Mouse (Mus musculus) neural tube, embryonic 11.5 days (tissue): ENCODE measurements around the gene Pld2. TPM values are rescaled to one million over a fixed set of nuclear protein-coding genes. Genes with fewer than 3 reads are reported as not detected.

Experiments
- ATAC-seq: fragments of 200-750 bp; cut with Nextera tagmentation; 2 replicates; pipeline ENCODE4 v1.8.0; 2017; ENCODE audit warnings: moderate number of reproducible peaks, mild to moderate bottlenecking, moderate TSS enrichment, moderate library complexity; ENCODE audit not compliant: insufficient read depth, low FRiP score, low TSS enrichment
- DNase-seq: peaks from one replicate; pipeline ENCODE4 v3.0.0-alpha.2; 2015; ENCODE audit warnings: low spot score
- H3K27ac ChIP-seq: fragments of 300-500 bp; sonication (generic); 2 replicates; pipeline ENCODE4 v1.5.1; 2014; ENCODE audit warnings: low read depth, mild to moderate bottlenecking, low read length
- H3K27me3 ChIP-seq: fragments of 300-500 bp; sonication (generic); 2 replicates; pipeline ENCODE4 v1.6.1; 2014; ENCODE audit warnings: mild to moderate bottlenecking, low read length, mixed read lengths; ENCODE audit not compliant: control insufficient read depth, insufficient read depth
- H3K36me3 ChIP-seq: fragments of 300-500 bp; sonication (generic); 2 replicates; pipeline ENCODE4 v1.6.1; 2014; ENCODE audit warnings: mild to moderate bottlenecking, low read length, moderate library complexity, mixed read lengths; ENCODE audit not compliant: control insufficient read depth, insufficient read depth
- H3K4me1 ChIP-seq: fragments of 300-500 bp; sonication (generic); 2 replicates; pipeline ENCODE4 v1.6.1; 2014; ENCODE audit warnings: low read length, mixed read lengths; ENCODE audit not compliant: control insufficient read depth, insufficient read depth
- H3K4me2 ChIP-seq: fragments of 300-500 bp; sonication (generic); 2 replicates; pipeline ENCODE4 v1.6.1; 2014; ENCODE audit warnings: low read depth, mild to moderate bottlenecking, moderate library complexity
- H3K4me3 ChIP-seq: fragments of 300-500 bp; sonication (generic); 2 replicates; pipeline ENCODE4 v1.5.1; 2014; ENCODE audit warnings: low read depth, low read length
- H3K9ac ChIP-seq: fragments of 300-500 bp; sonication (generic); 2 replicates; pipeline ENCODE4 v1.6.1; 2014; ENCODE audit warnings: mild to moderate bottlenecking, low read length
- H3K9me3 ChIP-seq: fragments of 300-500 bp; sonication (generic); 2 replicates; pipeline ENCODE4 v1.6.1; 2016; ENCODE audit warnings: low read length; ENCODE audit not compliant: control insufficient read depth
- WGBS: fragments of 180-500 bp; shearing (Covaris S2); extraction: QIAGEN DNeasy Blood & Tissue Kit; methylation state at CpG from one replicate; pipeline ENCODE4 v1.1.7; 2014; 5-methylcytosine and 5-hydroxymethylcytosine counted together
- polyA plus RNA-seq: library from polyadenylated mRNA; unstranded; fragments of >200 nt; fragmentation: Nextera tagmentation; extraction: Ambion mirVana; gene quantifications from 2 replicates; pipeline ENCODE4 v1.2.1, GENCODE M21; 2014

Pld2 gene
- polyA plus RNA-seq, 1 experiment from 2014 or later = 2.9 TPM

DNA sequence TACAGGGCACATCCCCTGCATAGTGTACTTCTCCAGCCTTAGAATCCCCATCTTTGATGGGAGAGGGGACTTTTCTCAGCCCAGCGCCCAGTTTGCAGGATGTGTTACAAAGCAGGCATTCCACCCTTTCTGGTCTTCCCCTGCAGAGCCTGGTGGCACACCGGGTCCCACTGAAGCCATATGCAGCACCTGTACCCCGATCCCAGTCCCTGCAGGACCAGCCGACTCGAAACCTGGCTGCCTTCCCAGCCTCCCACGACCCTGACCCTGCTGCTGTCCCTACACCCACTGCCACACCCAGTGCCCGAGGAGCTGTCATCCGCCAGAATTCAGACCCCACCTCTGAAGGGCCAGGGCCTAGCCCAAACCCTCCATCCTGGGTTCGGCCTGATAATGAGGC, 67.7 kb downstream of the Pld2 start:
- H3K4me3 ChIP-seq = no peak overlapping the region
- H3K4me2 ChIP-seq = no peak overlapping the region
- H3K27ac ChIP-seq = no peak overlapping the region
- DNase-seq (no peak), ATAC-seq (no peak)
- peaks cover 23% of the 10 kb centered on the region for H3K36me3 ChIP-seq
- no peaks in the 10 kb centered on the region for H3K27me3 ChIP-seq
- WGBS = 89% methylated on average over 9 of the region's 9 CpGs
- no peaks in the 10 kb centered on the region for H3K9me3 ChIP-seq
- H3K9ac ChIP-seq = no peak overlapping the region
- no peaks in the 10 kb centered on the region for H3K4me1 ChIP-seq

Other genes starting within 250 kb of the Pld2 start
- not detected in 2 replicates for gene Alox12e, start 217.4 kb upstream of the Pld2 start, polyA plus RNA-seq
- gene Alox15, start 188.0 kb upstream of the Pld2 start, polyA plus RNA-seq = not detected in 2 replicates
- 38.3 and 41.8 TPM in 2 replicates for gene Pelp1, start 130.0 kb upstream of the Pld2 start, polyA plus RNA-seq
- 24.2 and 31.0 TPM in 2 replicates for gene Arrb2, start 107.4 kb upstream of the Pld2 start, polyA plus RNA-seq
- gene Med11, start 88.1 kb upstream of the Pld2 start, polyA plus RNA-seq = 39.1 and 41.6 TPM in 2 replicates
- gene Zmynd15, start 80.6 kb upstream of the Pld2 start, polyA plus RNA-seq = 0.19 TPM in 1 of 2 replicates, not detected in the other
- gene Cxcl16, start 80.1 kb upstream of the Pld2 start, polyA plus RNA-seq = 0.84 and 0.93 TPM in 2 replicates
- not detected in 2 replicates for gene Tm4sf5, start 34.8 kb upstream of the Pld2 start, polyA plus RNA-seq
- 0.39 TPM in 1 of 2 replicates, not detected in the other for gene Vmo1, start 25.4 kb upstream of the Pld2 start, polyA plus RNA-seq
- 0.20 TPM in 1 of 2 replicates, not detected in the other for gene Gltpd2, start 20.9 kb upstream of the Pld2 start, polyA plus RNA-seq
- 898 and 923 TPM in 2 replicates for gene Psmb6, start 14.7 kb upstream of the Pld2 start, polyA plus RNA-seq
- not detected in 2 replicates for gene Gm40193, start 7.1 kb upstream of the Pld2 start, polyA plus RNA-seq
- 15.0 and 16.0 TPM in 2 replicates for gene Mink1, start 22.8 kb downstream of the Pld2 start, polyA plus RNA-seq
- not detected in 2 replicates for gene 4930544D05Rik, start 75.8 kb downstream of the Pld2 start, polyA plus RNA-seq
- gene Chrne, start 79.2 kb downstream of the Pld2 start, polyA plus RNA-seq = 0.41 TPM in 1 of 2 replicates, not detected in the other
- 1.3 and 1.6 TPM in 2 replicates for gene Gp1ba, start 99.1 kb downstream of the Pld2 start, polyA plus RNA-seq
- gene Rnf167, start 107.2 kb downstream of the Pld2 start, polyA plus RNA-seq = 86.4 and 92.9 TPM in 2 replicates
- gene Slc25a11, start 107.4 kb downstream of the Pld2 start, polyA plus RNA-seq = 142 and 146 TPM in 2 replicates
- gene Pfn1, start 114.6 kb downstream of the Pld2 start, polyA plus RNA-seq = 1,399 and 1,464 TPM in 2 replicates
- 39.3 and 48.9 TPM in 2 replicates for gene Eno3, start 117.1 kb downstream of the Pld2 start, polyA plus RNA-seq
- gene Spag7, start 129.4 kb downstream of the Pld2 start, polyA plus RNA-seq = 146 and 152 TPM in 2 replicates
- 10.7 and 10.8 TPM in 2 replicates for gene Camta2, start 148.0 kb downstream of the Pld2 start, polyA plus RNA-seq
- gene Inca1, start 160.1 kb downstream of the Pld2 start, polyA plus RNA-seq = 0.86 and 1.3 TPM in 2 replicates
- 5.4 and 6.5 TPM in 2 replicates for gene Kif1c, start 160.5 kb downstream of the Pld2 start, polyA plus RNA-seq
- gene Zfp3, start 224.1 kb downstream of the Pld2 start, polyA plus RNA-seq = 9.9 and 10.6 TPM in 2 replicates